Mouse (Mus musculus) midbrain, embryonic 14.5 days (tissue): ENCODE data around the gene Cep19. TPM values are rescaled to one million over a fixed set of nuclear protein-coding genes. Genes with fewer than 3 reads are reported as not detected.
A peak's percentile ranks its signal among the peaks of the same experiment; 100 is the strongest.

Experiments used
- ATAC-seq: fragments of 200-750 bp; cut with Nextera tagmentation; 2 replicates; pipeline ENCODE4 v1.8.0; 2017; ENCODE audit warnings: moderate number of reproducible peaks, moderate library complexity; ENCODE audit not compliant: low FRiP score, low TSS enrichment
- DNase-seq: peaks from one replicate; pipeline ENCODE4 v3.0.0-alpha.2; 2015
- H3K27ac ChIP-seq: fragments of 300-500 bp; sonication (generic); replicated peaks from 2 replicates; pipeline ENCODE4 v1.5.1; 2014; ENCODE audit warnings: mild to moderate bottlenecking, low read depth, low read length, moderate library complexity
- H3K27me3 ChIP-seq: fragments of 300-500 bp; sonication (generic); 2 replicates; pipeline ENCODE4 v1.6.1; 2014; ENCODE audit warnings: low read length, control low read depth, mixed read lengths; ENCODE audit not compliant: control insufficient read depth, insufficient read depth
- H3K36me3 ChIP-seq: fragments of 300-500 bp; sonication (generic); 2 replicates; pipeline ENCODE4 v1.6.1; 2014; ENCODE audit warnings: low read length, control low read depth; ENCODE audit not compliant: control insufficient read depth, insufficient read depth
- H3K4me1 ChIP-seq: fragments of 300-500 bp; sonication (generic); 2 replicates; pipeline ENCODE4 v1.6.1; 2014; ENCODE audit warnings: mild to moderate bottlenecking, antibody characterized with exemption, low read length, control low read depth; ENCODE audit not compliant: control insufficient read depth, insufficient read depth
- H3K4me2 ChIP-seq: fragments of 300-500 bp; sonication (generic); 2 replicates; pipeline ENCODE4 v1.6.1; 2014; ENCODE audit warnings: mild to moderate bottlenecking, low read length, moderate library complexity
- H3K4me3 ChIP-seq: fragments of 300-500 bp; sonication (generic); replicated peaks from 2 replicates; pipeline ENCODE4 v1.5.1; 2014; ENCODE audit warnings: low read depth, low read length
- H3K9ac ChIP-seq: fragments of 300-500 bp; sonication (generic); replicated peaks from 2 replicates; pipeline ENCODE4 v1.6.1; 2014; ENCODE audit warnings: mild to moderate bottlenecking, low read length, moderate library complexity
- H3K9me3 ChIP-seq: fragments of 300-500 bp; sonication (generic); 2 replicates; pipeline ENCODE4 v1.6.1; 2016; ENCODE audit warnings: low read length, control low read depth, mixed read lengths; ENCODE audit not compliant: control insufficient read depth
- WGBS: fragments of 180-500 bp; shearing (Covaris S2); extraction: QIAGEN DNeasy Blood & Tissue Kit; methylation state at CpG from one replicate; pipeline ENCODE4 v1.1.7; 2014; 5-methylcytosine and 5-hydroxymethylcytosine counted together
- polyA plus RNA-seq: library from polyadenylated mRNA; unstranded; fragments of >200 nt; fragmentation: Nextera tagmentation; extraction: Ambion mirVana; gene quantifications from 2 replicates; pipeline ENCODE4 v1.2.1, GENCODE M21; 2014

Gene Cep19
- polyA plus RNA-seq, 1 experiment from 2014 or later: 50.9 TPM

GRCm38 (mm10) chr16:32129449-32130189, 30.0 kb downstream of the Cep19 start:
- Histone ChIP-seq H3K4me3 (no peak overlapping the region), H3K27me3 (no peaks in the 10 kb centered on the region), H3K9ac (no peak overlapping the region), H3K4me1 (no peaks in the 10 kb centered on the region), H3K9me3 (no peaks in the 10 kb centered on the region), H3K36me3 (no peaks in the 10 kb centered on the region), H3K4me2 (no peak overlapping the region), H3K27ac (no peak overlapping the region)
- whole genome bisulfite sequencing: 87% methylated on average over 20 of the region's 20 CpGs
- no peak for ATAC-seq
- no peak for DNase-seq

DNA sequence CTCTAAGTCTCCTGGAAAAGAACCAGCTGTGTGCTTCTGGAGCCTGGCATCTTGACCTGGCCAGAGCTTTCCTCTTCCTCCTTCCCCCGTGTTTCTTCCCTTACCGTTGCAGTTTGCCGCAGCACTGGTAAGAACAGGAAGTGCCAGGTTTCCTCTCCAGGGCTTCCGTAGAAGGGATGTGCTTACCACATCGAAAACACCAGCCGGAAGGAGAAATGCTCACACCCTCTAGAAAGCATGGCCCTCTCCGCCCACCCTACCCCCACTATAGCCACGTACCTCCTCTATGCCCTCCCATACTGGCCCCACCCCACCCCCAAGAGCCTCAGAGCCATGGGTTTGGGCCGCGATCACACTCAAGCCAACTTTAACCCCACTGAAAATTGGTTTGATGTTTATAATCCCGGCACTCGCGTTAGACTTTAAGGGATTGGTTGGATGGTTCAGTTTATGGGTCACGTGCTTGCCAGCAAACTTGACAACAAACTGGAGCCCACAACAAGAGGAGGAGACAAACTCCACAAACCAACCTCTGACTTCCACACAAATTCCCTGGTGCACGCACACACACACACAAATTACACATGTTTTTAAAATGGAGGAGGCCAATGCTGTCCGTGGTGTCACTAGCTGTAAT, 30.7 kb downstream of the Cep19 start:
- Histone ChIP-seq H3K27ac (no peak overlapping the region), H3K4me3 (no peak overlapping the region), H3K4me2 (no peak overlapping the region), H3K4me1 (no peaks in the 10 kb centered on the region), H3K9ac (no peak overlapping the region), H3K9me3 (no peaks in the 10 kb centered on the region), H3K27me3 (no peaks in the 10 kb centered on the region), H3K36me3 (no peaks in the 10 kb centered on the region)
- DNase-seq (no peak), ATAC-seq (no peak)
- WGBS: 83% methylated on average over 16 of the region's 16 CpGs

DNA sequence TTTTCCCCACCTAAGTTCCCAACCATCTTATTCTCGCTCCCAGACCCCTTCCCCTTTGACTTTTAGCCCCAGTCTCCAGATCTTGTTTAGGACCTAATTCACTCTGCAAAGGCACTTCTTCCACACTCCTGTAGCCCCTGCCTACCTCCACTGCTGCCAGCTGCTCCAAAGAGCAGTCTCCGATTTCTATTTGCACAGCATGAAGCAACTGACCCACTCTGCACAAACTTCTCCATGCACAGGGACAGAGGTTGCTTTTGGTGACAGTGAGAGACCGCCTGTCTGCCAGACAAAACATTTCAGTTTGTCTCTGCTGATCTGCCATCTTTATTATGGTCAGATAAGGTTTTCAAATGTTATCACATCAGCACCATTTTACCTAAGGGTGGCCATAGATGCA, 33.5 kb downstream of the Cep19 start:
- H3K9ac ChIP-seq: no peak overlapping the region
- H3K9me3 ChIP-seq: no peaks in the 10 kb centered on the region
- DNase-seq: no peak
- ATAC-seq: no peak
- no peak overlapping the region for H3K4me2 ChIP-seq
- 85% methylated on average over 3 of the region's 3 CpGs for WGBS
- H3K36me3 ChIP-seq: no peaks in the 10 kb centered on the region
- no peaks in the 10 kb centered on the region for H3K27me3 ChIP-seq
- H3K4me3 ChIP-seq: no peak overlapping the region
- no peak overlapping the region for H3K27ac ChIP-seq
- H3K4me1 ChIP-seq: no peaks in the 10 kb centered on the region

- WGBS: 83% methylated on average over 7 of the region's 7 CpGs
- DNase-seq: no peak
Measured at GRCm38 (mm10) chr16:32135842-32136357, 36.3 kb downstream of the Cep19 start.

DNA sequence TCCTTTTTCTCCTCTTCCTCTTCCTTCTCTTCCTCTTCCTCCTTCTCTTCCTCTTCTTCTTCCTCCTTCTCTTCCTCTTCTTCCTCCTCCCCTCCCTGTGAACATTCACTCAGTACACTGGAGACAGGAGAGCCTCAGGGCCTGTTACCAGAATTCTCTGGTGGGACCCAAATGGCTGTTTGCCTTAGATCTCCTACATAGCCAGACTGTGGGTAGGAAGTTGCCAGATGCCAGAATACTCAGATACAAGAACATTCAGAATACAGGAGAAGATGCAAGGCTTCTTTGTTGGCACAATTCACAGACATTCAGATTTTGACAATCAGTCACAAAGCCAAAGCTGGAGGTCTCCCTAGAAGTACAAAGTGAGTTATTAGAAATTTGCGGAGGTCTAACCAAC, 39.4 kb downstream of the Cep19 start:
- Histone ChIP-seq H3K9me3 (no peaks in the 10 kb centered on the region), H3K27ac (no peak overlapping the region), H3K4me3 (no peak overlapping the region), H3K4me1 (no peaks in the 10 kb centered on the region), H3K36me3 (no peaks in the 10 kb centered on the region), H3K9ac (no peak overlapping the region), H3K4me2 (no peak overlapping the region), H3K27me3 (no peaks in the 10 kb centered on the region)
- no peak for ATAC-seq
- 97% methylated on average over 1 of the region's 1 CpGs for WGBS
- no peak for DNase-seq

More at GRCm38 (mm10) chr16:32135842-32136357, 36.3 kb downstream of the Cep19 start:
- no peaks in the 10 kb centered on the region for H3K27me3 ChIP-seq
- H3K4me1 ChIP-seq: no peaks in the 10 kb centered on the region
- H3K4me2 ChIP-seq: no peak overlapping the region
- H3K4me3 ChIP-seq: no peak overlapping the region
- H3K9me3 ChIP-seq: no peaks in the 10 kb centered on the region
- ATAC-seq: no peak
- no peak overlapping the region for H3K27ac ChIP-seq
- no peak overlapping the region for H3K9ac ChIP-seq
- H3K36me3 ChIP-seq: no peaks in the 10 kb centered on the region

DNA sequence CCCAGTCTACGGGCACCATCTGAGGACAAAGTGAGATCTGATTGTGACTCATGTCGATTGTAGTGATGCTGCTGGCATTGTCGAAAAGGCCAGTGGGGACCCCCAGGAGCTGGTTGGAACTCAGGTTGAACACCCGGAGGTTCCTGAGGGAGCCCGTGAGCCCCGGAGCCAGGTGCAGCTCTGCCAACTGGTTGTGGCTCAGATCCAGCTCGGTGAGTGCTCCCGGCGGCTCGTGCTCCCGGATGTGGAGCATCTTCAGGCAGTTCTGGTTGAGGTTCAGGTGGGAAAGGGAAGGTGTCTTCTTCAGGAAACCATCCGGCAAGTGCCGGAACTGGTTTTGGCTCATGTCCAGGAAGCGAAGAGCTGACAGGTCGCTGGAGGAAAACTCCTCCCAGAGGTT, 44.2 kb downstream of the Cep19 start:
- Histone ChIP-seq H3K4me2 (no peak overlapping the region), H3K4me1 (no peaks in the 10 kb centered on the region), H3K9ac (no peak overlapping the region), H3K27me3 (no peaks in the 10 kb centered on the region), H3K27ac (no peak overlapping the region), H3K4me3 (no peak overlapping the region), H3K36me3 (no peaks in the 10 kb centered on the region), H3K9me3 (no peaks in the 10 kb centered on the region)
- ATAC-seq (no peak), DNase-seq (no peak)
- 94% methylated on average over 15 of the region's 15 CpGs for WGBS

DNA sequence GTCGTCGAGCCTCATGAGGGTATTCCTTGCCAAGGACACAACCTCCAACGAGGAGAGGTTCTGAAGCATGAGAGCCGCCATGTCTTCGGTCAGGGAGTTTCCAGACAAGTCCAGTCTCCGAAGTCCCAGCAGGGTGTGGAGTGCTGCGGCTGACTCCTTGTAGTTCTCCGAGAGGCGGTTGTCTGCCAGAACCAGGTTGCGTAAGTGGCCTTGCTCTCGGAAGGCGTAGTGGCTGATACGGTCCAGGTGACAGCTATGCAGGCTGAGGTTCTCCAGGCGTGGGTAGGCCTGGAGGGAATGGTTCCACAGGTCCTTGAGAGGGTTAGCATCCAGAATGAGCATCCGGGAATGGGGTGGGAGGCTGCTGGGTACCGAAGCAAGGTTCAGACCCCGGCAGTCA, 45.0 kb downstream of the Cep19 start:
- Histone ChIP-seq H3K9me3 (no peaks in the 10 kb centered on the region), H3K27me3 (no peaks in the 10 kb centered on the region), H3K27ac (no peak overlapping the region), H3K4me1 (no peaks in the 10 kb centered on the region), H3K9ac (no peak overlapping the region), H3K4me2 (no peak overlapping the region), H3K36me3 (no peaks in the 10 kb centered on the region), H3K4me3 (no peak overlapping the region)
- 92% methylated on average over 17 of the region's 17 CpGs for WGBS
- DNase-seq (no peak), ATAC-seq (no peak)

DNA sequence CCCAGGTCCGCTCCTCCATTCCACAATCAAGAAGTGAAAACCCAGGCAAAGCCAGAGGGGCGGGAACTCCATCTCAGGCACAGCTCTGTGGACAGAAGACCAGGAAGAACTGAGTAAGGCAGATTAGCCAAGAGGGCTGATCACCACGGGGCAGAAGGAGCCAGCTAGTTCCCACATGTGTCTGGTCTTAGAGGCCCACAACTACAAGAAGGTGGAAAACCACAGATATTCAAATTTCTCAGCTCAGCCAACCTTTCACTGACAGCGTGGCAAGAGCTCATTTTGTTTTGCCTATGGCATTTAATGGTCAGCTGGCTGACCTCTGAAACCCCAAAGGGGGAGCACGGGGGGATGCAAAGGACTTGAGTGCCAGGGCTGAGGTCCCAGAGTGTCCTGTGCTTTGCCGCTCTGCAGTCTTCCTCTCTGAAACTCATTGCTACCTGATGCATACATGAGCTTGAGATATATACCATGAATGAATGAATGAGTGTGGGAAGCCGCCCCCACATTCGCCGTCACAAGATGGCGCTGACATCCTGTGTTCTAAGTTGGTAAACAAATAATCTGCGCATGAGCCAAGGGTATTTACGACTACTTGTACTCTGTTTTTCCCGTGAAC, 48.1 kb downstream of the Cep19 start:
- no peak overlapping the region for H3K27ac ChIP-seq
- H3K27me3 ChIP-seq: no peaks in the 10 kb centered on the region
- H3K9ac ChIP-seq: no peak overlapping the region
- H3K9me3 ChIP-seq: no peaks in the 10 kb centered on the region
- peak; percentile 39 for DNase-seq
- no peaks in the 10 kb centered on the region for H3K36me3 ChIP-seq
- no peak overlapping the region for H3K4me3 ChIP-seq
- H3K4me2 ChIP-seq: peak overlapping the region; percentile 28
- 57% methylated on average over 11 of the region's 13 CpGs for WGBS
- H3K4me1 ChIP-seq: no peaks in the 10 kb centered on the region
- no peak for ATAC-seq
